Mouse (Mus musculus): ENCODE measurements around the gene Arhgef26.
A peak's percentile ranks its signal among the peaks of the same experiment; 100 is the strongest.

Gene Arhgef26

GRCm38 (mm10) chr3:62338044-62338443 is at the start of gene Arhgef26:
TSS of gene Arhgef26 (plus strand) at chr3:62338344.
- DNase-seq (ENCODE audit: low spot score) = no peak

GRCm38 (mm10) chr3:62310493-62310892 is 27.7 kb upstream of the Arhgef26 start:
- DNase-seq (ENCODE audit: low spot score) = no peak

GRCm38 (mm10) chr3:62311224-62311623 is 26.9 kb upstream of the Arhgef26 start:
- no peak for DNase-seq (ENCODE audit: low spot score)

- no peak for DNase-seq (ENCODE audit: low spot score)
Observed at GRCm38 (mm10) chr3:62324708-62325107, 13.4 kb upstream of the Arhgef26 start.

GRCm38 (mm10) chr3:62327903-62328302 is 10.2 kb upstream of the Arhgef26 start:
- DNase-seq (ENCODE audit: low spot score) = no peak

GRCm38 (mm10) chr3:62338461-62338853 is 313 bp downstream of the Arhgef26 start:
- DNase-seq (ENCODE audit: low spot score) = no peak

- DNase-seq (ENCODE audit: low spot score) = no peak
Observed at GRCm38 (mm10) chr3:62338854-62339515, 841 bp downstream of the Arhgef26 start.

GRCm38 (mm10) chr3:62339516-62340051 is 1.4 kb downstream of the Arhgef26 start:
- no peak for DNase-seq (ENCODE audit: low spot score)

- no peak for DNase-seq (ENCODE audit: low spot score)
Observed at GRCm38 (mm10) chr3:62340154-62340760, 2.1 kb downstream of the Arhgef26 start.

- no peak for DNase-seq (ENCODE audit: low spot score)
Observed at GRCm38 (mm10) chr3:62340861-62341260, 2.7 kb downstream of the Arhgef26 start.

- DNase-seq (ENCODE audit: low spot score) = no peak
Observed at GRCm38 (mm10) chr3:62341496-62342205, 3.5 kb downstream of the Arhgef26 start.

GRCm38 (mm10) chr3:62348514-62349217 is 10.5 kb downstream of the Arhgef26 start:
- no peak for DNase-seq (ENCODE audit: low spot score)

- no peak for DNase-seq (ENCODE audit: low spot score)
Observed at GRCm38 (mm10) chr3:62349218-62349897, 11.2 kb downstream of the Arhgef26 start.

- no peak for DNase-seq (ENCODE audit: low spot score)
Observed at GRCm38 (mm10) chr3:62352071-62352470, 13.9 kb downstream of the Arhgef26 start.

- no peak for DNase-seq (ENCODE audit: low spot score)
Observed at GRCm38 (mm10) chr3:62352876-62353275, 14.7 kb downstream of the Arhgef26 start.

GRCm38 (mm10) chr3:62367882-62368281 is 29.7 kb downstream of the Arhgef26 start:
- DNase-seq (ENCODE audit: low spot score) = no peak

GRCm38 (mm10) chr3:62372841-62373240 is 34.7 kb downstream of the Arhgef26 start:
- DNase-seq (ENCODE audit: low spot score) = peak; percentile 24

- no peak for DNase-seq (ENCODE audit: low spot score)
Observed at GRCm38 (mm10) chr3:62374346-62374745, 36.2 kb downstream of the Arhgef26 start.

- DNase-seq (ENCODE audit: low spot score) = no peak
Observed at GRCm38 (mm10) chr3:62374831-62375230, 36.7 kb downstream of the Arhgef26 start.

GRCm38 (mm10) chr3:62376719-62377118 is 38.6 kb downstream of the Arhgef26 start:
- DNase-seq (ENCODE audit: low spot score) = no peak

GRCm38 (mm10) chr3:62379946-62380345 is 41.8 kb downstream of the Arhgef26 start:
- DNase-seq (ENCODE audit: low spot score) = no peak

- no peak for DNase-seq (ENCODE audit: low spot score)
Observed at GRCm38 (mm10) chr3:62380420-62380819, 42.3 kb downstream of the Arhgef26 start.

Data from layer of hippocampus, adult 9-10 months (tissue).